Mouse (Mus musculus) spleen, adult 2 months (tissue): ENCODE results near the gene Arhgef19.

Experiments used
- CTCF ChIP-seq: fragments of 200-500 bp; IDR thresholded peaks from 2 replicates; pipeline ENCODE4 v1.5.1; 2011; ENCODE audit warnings: mild to moderate bottlenecking, inconsistent platforms; ENCODE audit not compliant: insufficient read depth, insufficient read length, insufficient replicate concordance; ENCODE audit errors: extremely low read depth
- POLR2A ChIP-seq: fragments of 200-500 bp; IDR thresholded peaks from 2 replicates; pipeline ENCODE4 v1.6.1; 2011; ENCODE audit warnings: low read depth, low read length, inconsistent platforms

DNA sequence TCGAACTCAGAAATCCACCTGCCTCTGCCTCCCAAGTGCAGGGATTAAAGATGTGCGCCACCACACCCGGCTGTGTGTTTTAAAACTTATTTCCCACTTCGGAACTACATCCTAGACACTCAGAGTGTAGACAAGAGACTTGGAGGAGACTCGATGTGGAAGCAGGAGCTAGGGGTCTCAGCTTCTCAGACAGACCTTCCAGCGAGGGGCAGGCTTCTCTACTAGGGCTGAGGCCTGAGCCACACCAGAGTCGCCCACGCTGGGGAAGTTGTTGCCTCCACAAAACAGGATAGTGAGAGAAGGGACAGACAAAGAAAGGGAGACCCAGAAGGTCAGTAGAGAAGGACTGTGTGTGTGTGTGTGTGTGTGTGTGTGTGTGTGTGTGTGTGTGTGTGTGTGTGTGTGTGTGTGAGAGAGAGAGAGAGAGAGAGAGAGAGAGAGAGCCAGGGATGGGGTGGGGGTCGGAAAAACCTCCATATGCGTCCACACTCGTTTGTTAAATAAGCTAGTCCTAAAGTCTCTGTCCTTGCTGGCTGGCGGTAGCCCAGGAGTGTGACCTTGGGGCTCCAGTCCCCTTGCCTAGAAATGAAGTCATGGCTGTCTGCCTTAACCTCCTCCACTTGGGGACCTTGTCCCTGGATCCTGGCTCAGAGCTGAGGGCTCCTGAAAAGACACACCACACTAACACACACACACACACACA is 44.0 kb downstream of the Arhgef19 start:
- TF ChIP-seq CTCF, result no peak
- no peak for TF ChIP-seq POLR2A
